Mouse (Mus musculus) heart, embryonic 13.5 days (tissue): ENCODE measurements around the gene Heca. TPM values are rescaled to one million over a fixed set of nuclear protein-coding genes. Genes with fewer than 3 reads are reported as not detected.
A peak's percentile ranks its signal among the peaks of the same experiment; 100 is the strongest.
"Not testable (repeated sequence)": the region's sequence is repeated elsewhere in the genome, so short reads cannot be mapped to it uniquely, and the experiment has no call there.

Experiments
- ATAC-seq: fragments of 200-750 bp; cut with Nextera tagmentation; 2 replicates; pipeline ENCODE4 v1.8.0; 2017; ENCODE audit warnings: moderate TSS enrichment; ENCODE audit not compliant: insufficient number of reproducible peaks, low FRiP score, low TSS enrichment; ENCODE audit errors: extremely low read depth
- H3K27ac ChIP-seq: fragments of 300-500 bp; sonication (generic); replicated peaks from 2 replicates; pipeline ENCODE4 v1.5.1; 2015; ENCODE audit warnings: moderate library complexity, mild to moderate bottlenecking, inconsistent platforms
- H3K27me3 ChIP-seq: fragments of 300-500 bp; sonication (generic); replicated peaks from 2 replicates; pipeline ENCODE4 v1.6.1; 2015; ENCODE audit warnings: mild to moderate bottlenecking, inconsistent platforms
- H3K36me3 ChIP-seq: fragments of 300-500 bp; sonication (generic); 2 replicates; pipeline ENCODE4 v1.6.1; 2015; ENCODE audit warnings: mild to moderate bottlenecking, inconsistent platforms
- H3K4me1 ChIP-seq: fragments of 300-500 bp; sonication (generic); 2 replicates; pipeline ENCODE4 v1.6.1; 2015; ENCODE audit warnings: inconsistent platforms
- H3K4me2 ChIP-seq: fragments of 300-500 bp; sonication (generic); 2 replicates; pipeline ENCODE4 v1.6.1; 2015; ENCODE audit warnings: inconsistent platforms, mild to moderate bottlenecking, moderate library complexity
- H3K4me3 ChIP-seq: fragments of 300-500 bp; sonication (generic); 2 replicates; pipeline ENCODE4 v1.5.1; 2015; ENCODE audit warnings: moderate library complexity, mild to moderate bottlenecking, inconsistent platforms
- H3K9ac ChIP-seq: fragments of 300-500 bp; sonication (generic); 2 replicates; pipeline ENCODE4 v1.6.1; 2015; ENCODE audit warnings: inconsistent platforms, mild to moderate bottlenecking, moderate library complexity
- H3K9me3 ChIP-seq: fragments of 300-500 bp; sonication (generic); 2 replicates; pipeline ENCODE4 v1.6.1; 2016; ENCODE audit warnings: inconsistent platforms
- WGBS: fragments of 180-500 bp; shearing (Covaris S2); methylation state at CpG from one replicate; pipeline ENCODE4 v1.1.7; 2015; ENCODE audit warnings: mixed read lengths; 5-methylcytosine and 5-hydroxymethylcytosine counted together
- polyA plus RNA-seq: library from polyadenylated mRNA; unstranded; fragments of >200 nt; fragmentation: Nextera tagmentation; extraction: Ambion mirVana; gene quantifications from 2 replicates; pipeline ENCODE4 v1.2.1, GENCODE M21; 2015

Gene Heca
- polyA plus RNA-seq, 1 experiment from 2014 or later: 3.5 TPM

DNA sequence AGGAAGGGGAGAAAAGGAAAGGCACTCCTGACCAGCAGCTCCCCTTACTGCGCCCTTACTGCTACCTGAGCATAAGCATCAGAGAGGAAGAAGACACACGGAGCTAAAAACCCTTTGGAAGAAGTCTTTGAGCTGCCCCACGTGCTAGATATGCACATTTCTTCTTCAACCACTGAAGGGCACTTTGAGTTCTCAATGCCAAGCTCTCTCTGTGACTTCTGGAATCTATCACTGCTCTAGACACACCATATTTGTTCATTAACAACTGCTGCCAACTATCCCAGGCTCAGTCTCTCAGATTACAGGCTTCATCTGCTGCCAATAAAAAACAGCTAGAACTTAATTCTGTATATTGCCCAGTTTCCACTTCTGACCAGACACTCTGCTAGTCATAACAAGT, 15.7 kb downstream of the Heca start:
- H3K36me3 ChIP-seq: no peaks in the 10 kb centered on the region
- no peak overlapping the region for H3K4me3 ChIP-seq
- no peak overlapping the region for H3K9ac ChIP-seq
- 0 out of 2 replicates have a peak overlapping the region, but pooled peaks have one; percentile 7 for H3K4me2 ChIP-seq
- no peaks in the 10 kb centered on the region for H3K9me3 ChIP-seq
- H3K4me1 ChIP-seq: peaks cover 50% of the 10 kb centered on the region
- no peaks in the 10 kb centered on the region for H3K27me3 ChIP-seq
- ATAC-seq: no peak
- H3K27ac ChIP-seq: peak overlapping the region; percentile 90
- WGBS: 54% methylated on average over 3 of the region's 3 CpGs

DNA sequence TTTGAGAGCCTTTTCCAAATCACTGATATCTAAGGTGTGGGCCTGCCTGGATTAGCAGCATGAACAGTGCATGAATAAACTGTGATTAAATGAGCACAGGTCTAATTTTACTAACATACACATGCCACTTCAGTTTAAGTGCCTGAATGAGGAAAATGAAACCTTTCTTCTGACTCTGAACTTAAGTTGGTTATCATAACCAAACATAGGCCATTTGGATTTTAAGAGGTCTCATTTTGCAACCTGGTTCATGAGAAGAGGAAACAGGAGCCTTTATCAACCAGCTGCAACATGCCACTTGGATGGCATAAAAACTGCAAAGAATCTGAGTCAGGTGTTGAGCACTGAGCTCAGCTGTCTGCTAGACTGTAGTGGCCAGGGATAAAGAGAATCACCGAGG, 16.7 kb downstream of the Heca start:
- peak overlapping the region; percentile 32 for H3K4me2 ChIP-seq
- no peaks in the 10 kb centered on the region for H3K27me3 ChIP-seq
- no peak overlapping the region for H3K4me3 ChIP-seq
- H3K9ac ChIP-seq: peak overlapping the region; percentile 21; the same call in 1 of the 2 replicates
- no peak for ATAC-seq
- 20% methylated on average over 1 of the region's 1 CpGs for WGBS
- H3K4me1 ChIP-seq: peaks cover 50% of the 10 kb centered on the region
- H3K27ac ChIP-seq: peak overlapping the region; percentile 90
- no peaks in the 10 kb centered on the region for H3K36me3 ChIP-seq
- no peaks in the 10 kb centered on the region for H3K9me3 ChIP-seq

DNA sequence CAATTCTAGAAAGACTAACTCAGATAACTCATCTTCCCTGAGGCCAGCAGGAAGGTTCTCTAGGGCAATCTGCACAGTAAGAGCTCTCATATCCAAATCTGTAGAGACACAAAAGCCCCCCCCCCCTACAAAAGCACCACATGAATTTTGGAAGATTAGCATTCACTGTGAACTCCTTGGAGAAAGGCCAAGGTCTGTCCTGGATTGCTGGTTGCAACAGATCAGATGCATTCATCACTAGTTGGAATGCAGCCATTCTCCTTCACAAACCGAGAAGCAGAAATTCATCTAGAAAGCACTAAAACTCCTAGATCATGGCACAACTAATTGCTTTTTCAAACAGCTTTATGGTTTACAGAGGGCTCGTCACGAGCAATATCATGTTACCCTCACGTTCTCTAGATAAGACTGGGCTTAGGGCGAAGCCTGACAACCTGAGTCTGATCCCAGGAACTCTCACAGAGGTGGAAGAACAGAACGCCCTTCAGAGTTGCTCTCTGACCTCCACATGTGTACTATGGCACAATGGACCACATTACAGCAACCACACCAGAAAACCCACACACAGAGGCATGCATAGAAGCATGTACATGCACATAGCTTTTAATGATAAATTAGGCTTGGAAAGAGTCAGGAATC, 17.3 kb downstream of the Heca start:
- Histone ChIP-seq H3K9me3 (no peaks in the 10 kb centered on the region), H3K27me3 (no peaks in the 10 kb centered on the region), H3K27ac (peak overlapping the region; percentile 90), H3K4me2 (peak overlapping the region; percentile 32), H3K4me1 (peaks cover 54% of the 10 kb centered on the region), H3K9ac (peak overlapping the region; percentile 21; the same call in 1 of the 2 replicates), H3K4me3 (no peak overlapping the region), H3K36me3 (no peaks in the 10 kb centered on the region)
- WGBS: 15% methylated on average over 6 of the region's 6 CpGs
- ATAC-seq: no peak

DNA sequence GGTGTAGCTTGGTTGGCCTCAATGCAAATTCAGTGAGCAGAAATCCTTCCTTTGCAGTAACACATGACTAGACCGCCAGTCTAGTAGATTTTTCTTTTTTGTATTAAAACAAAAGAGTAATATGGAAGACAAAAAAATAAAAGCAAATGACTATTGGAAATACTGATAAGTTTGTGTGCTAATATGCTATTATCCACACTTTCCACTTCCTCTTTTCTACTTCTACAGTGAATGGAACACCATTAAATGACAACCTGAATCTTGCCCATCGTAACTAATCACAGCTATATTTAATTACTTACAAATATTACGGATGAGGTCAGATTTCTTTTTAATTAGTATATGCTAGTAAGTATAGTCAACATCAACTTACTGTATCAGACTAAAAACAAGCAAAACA, 22.7 kb downstream of the Heca start:
- ATAC-seq: no peak
- 90% methylated on average over 3 of the region's 3 CpGs for WGBS
- H3K9ac ChIP-seq: no peak overlapping the region
- no peak overlapping the region for H3K27ac ChIP-seq
- H3K4me3 ChIP-seq: no peak overlapping the region
- H3K4me2 ChIP-seq: no peak overlapping the region
- H3K36me3 ChIP-seq: no peaks in the 10 kb centered on the region
- H3K4me1 ChIP-seq: peaks cover 43% of the 10 kb centered on the region
- H3K9me3 ChIP-seq: no peaks in the 10 kb centered on the region
- H3K27me3 ChIP-seq: no peaks in the 10 kb centered on the region

DNA sequence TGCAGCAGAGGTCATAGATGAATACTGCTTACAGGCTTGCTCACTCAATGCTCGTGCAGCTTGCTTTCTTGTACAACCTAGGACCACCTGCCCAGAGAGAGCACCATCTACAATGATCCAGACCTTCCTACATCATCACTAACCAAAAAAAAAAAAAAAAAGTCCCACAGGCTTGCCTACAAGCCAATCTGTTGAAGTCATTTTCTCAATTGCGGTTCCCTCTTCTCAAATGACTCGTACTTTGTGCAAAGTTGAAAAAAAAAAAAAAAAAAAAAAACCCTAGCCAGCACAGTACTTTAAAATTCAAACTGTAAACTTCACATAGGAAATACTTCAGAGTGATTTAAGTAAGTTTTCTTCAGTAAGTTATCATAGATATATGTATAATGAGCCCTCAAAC, 23.7 kb downstream of the Heca start:
- H3K9ac ChIP-seq: no peak overlapping the region
- H3K36me3 ChIP-seq: no peaks in the 10 kb centered on the region
- peaks cover 41% of the 10 kb centered on the region for H3K4me1 ChIP-seq
- H3K27me3 ChIP-seq: no peaks in the 10 kb centered on the region
- H3K4me3 ChIP-seq: no peak overlapping the region
- no peak overlapping the region for H3K27ac ChIP-seq
- no peak for ATAC-seq
- H3K4me2 ChIP-seq: no peak overlapping the region
- no peaks in the 10 kb centered on the region for H3K9me3 ChIP-seq
- 57% methylated on average over 3 of the region's 3 CpGs for WGBS

DNA sequence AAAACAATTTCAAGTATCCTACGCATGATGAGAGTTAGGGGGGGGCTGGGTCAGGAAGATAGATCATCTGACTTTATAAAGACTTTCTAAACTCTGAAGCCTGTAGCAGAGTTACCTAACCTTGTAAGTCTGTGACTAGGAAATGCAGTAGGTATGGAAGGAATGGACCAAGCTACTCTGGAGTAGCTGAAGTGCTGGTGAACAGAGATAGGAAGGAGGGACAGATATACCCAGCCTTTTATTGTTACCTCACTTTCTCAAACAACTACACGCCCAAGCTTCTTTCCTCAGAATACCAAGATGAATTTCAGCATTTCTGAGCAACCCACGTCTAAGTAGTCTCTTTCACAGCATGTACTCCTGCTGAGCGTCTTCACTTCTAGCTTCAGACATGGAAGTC, 26.5 kb downstream of the Heca start:
- no peak for ATAC-seq
- Histone ChIP-seq H3K27me3 (no peaks in the 10 kb centered on the region), H3K9me3 (no peaks in the 10 kb centered on the region), H3K27ac (no peak overlapping the region), H3K36me3 (no peaks in the 10 kb centered on the region), H3K4me3 (no peak overlapping the region), H3K4me2 (no peak overlapping the region), H3K9ac (no peak overlapping the region), H3K4me1 (peaks cover 34% of the 10 kb centered on the region)
- 84% methylated on average over 4 of the region's 4 CpGs for WGBS

DNA sequence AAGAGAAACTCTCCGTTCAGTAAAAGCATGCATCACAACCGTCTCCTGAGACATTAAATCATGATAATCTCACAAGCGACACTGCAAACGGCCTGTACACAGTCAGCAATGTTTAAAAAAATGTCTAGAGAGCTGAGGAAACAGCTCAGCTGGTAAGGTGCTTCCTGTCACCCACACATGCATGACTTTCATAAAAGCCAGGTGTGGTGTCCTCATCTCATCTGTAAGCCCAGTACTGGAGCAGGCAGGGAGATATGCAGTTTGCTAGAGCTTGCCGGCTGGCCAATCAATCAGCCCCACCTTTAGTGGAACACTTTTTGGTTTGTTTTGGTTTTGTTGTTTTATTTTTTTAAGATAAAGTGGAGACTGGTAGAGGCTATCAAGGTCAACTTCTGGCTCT, 27.9 kb downstream of the Heca start:
- H3K9ac ChIP-seq: no peak overlapping the region
- no peak overlapping the region for H3K27ac ChIP-seq
- ATAC-seq: no peak
- H3K27me3 ChIP-seq: no peaks in the 10 kb centered on the region
- peaks cover 10% of the 10 kb centered on the region for H3K36me3 ChIP-seq
- WGBS: 49% methylated on average over 5 of the region's 5 CpGs
- no peak overlapping the region for H3K4me3 ChIP-seq
- H3K4me1 ChIP-seq: peaks cover 28% of the 10 kb centered on the region
- no peak overlapping the region for H3K4me2 ChIP-seq
- H3K9me3 ChIP-seq: no peaks in the 10 kb centered on the region

DNA sequence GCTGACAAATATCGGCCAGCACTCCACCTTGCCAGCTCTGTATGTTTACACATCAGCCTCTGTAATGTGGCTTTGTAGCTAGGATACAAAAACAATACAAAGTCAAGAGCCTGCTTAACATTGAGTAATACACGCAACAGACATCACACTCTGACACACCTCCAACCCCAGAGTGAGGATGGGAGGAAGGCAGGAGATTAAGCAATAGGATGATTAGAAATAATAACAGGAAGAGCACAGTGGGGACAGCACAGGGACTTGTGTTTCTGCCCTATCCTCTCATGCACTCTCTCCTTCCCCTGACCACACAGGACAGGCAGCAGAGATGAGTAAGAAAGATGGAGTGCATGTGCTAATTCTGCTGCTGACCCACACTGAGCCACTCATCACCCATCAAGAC, 28.8 kb downstream of the Heca start:
- WGBS: 60% methylated on average over 2 of the region's 2 CpGs
- Histone ChIP-seq H3K9me3 (no peaks in the 10 kb centered on the region), H3K9ac (no peak overlapping the region), H3K36me3 (peaks cover 19% of the 10 kb centered on the region), H3K27ac (no peak overlapping the region), H3K4me1 (peaks cover 28% of the 10 kb centered on the region), H3K4me3 (no peak overlapping the region), H3K4me2 (no peak overlapping the region), H3K27me3 (no peaks in the 10 kb centered on the region)
- no peak for ATAC-seq

DNA sequence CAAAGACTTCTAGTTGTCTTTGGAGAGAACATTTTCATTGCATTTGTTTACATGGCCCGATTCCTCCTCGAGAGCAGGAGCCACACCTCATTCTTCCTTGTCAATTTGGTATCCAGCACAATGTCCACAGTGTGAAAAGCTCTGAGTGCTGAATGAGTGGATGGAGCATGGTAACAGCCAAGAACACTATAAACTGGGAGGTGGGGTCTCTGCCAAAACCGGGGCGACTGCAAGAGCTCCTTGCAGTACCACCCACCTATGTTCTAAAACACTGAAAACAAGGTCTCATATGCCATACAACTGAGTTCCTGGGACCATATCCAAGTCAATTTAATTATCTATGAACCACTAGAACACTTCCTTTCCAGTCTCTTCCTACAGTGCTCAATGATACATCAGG, 39.1 kb downstream of the Heca start:
- Histone ChIP-seq H3K9ac (no peak overlapping the region), H3K9me3 (peaks cover 10% of the 10 kb centered on the region; the same call in 1 of the 2 replicates), H3K4me1 (0 out of 2 replicates have a peak, but pooled peaks cover 6% of the 10 kb centered on the region), H3K4me3 (no peak overlapping the region), H3K27me3 (no peaks in the 10 kb centered on the region), H3K36me3 (peaks cover 62% of the 10 kb centered on the region), H3K27ac (no peak overlapping the region), H3K4me2 (no peak overlapping the region)
- ATAC-seq: no peak
- WGBS: 68% methylated on average over 4 of the region's 4 CpGs

DNA sequence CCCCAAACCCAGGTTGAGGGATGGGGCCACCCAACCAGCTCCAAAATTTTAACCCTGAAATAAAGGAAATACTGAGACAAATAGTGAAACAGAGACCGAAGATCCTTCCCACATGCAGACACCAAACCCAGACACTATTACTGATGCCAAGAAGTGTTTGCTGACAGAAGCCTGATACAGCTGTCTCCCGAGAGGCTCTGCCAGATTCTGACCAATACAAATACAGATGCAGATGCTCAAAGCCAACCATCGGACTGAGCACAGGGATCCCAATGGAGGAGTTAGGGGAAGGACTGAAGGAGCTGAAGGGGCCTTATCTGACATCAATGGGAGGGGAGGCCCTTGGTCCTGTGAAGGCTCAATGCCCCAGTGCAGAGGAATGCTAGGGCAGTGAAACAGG, 41.5 kb downstream of the Heca start:
- 47% methylated on average over 3 of the region's 3 CpGs for WGBS
- H3K36me3 ChIP-seq: peaks cover 67% of the 10 kb centered on the region

DNA sequence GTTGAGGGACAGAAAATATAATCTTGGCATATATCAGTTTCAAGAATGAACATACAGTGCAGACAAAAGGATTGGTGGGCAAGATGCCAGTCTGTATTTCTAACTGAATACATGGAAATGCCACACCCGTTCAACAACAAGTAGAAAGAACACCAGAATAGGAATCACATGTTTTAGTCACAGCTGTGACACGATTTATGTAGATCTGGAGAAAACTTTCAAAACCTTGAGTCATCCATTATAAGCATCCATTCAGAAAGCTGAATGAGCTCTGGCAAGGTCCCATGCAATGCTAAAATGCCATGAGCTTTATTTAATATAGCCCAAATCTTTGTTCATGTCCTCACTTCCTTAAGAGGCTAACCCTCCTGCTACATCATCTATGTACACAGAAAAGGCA, 44.4 kb downstream of the Heca start:
- ATAC-seq: no peak
- Histone ChIP-seq H3K36me3 (peaks cover 85% of the 10 kb centered on the region), H3K9ac (no peak overlapping the region), H3K4me2 (no peak overlapping the region), H3K4me1 (no peaks in the 10 kb centered on the region), H3K9me3 (peaks cover 10% of the 10 kb centered on the region; the same call in 1 of the 2 replicates), H3K27me3 (no peaks in the 10 kb centered on the region), H3K27ac (no peak overlapping the region), H3K4me3 (no peak overlapping the region)
- WGBS: 81% methylated on average over 2 of the region's 2 CpGs

More for the DNA sequence above, 41.5 kb downstream of the Heca start:
- not testable (repeated sequence) for H3K4me2 ChIP-seq, H3K9me3 ChIP-seq, H3K27ac ChIP-seq, H3K9ac ChIP-seq, H3K4me1 ChIP-seq, H3K4me3 ChIP-seq, ATAC-seq, H3K27me3 ChIP-seq

DNA sequence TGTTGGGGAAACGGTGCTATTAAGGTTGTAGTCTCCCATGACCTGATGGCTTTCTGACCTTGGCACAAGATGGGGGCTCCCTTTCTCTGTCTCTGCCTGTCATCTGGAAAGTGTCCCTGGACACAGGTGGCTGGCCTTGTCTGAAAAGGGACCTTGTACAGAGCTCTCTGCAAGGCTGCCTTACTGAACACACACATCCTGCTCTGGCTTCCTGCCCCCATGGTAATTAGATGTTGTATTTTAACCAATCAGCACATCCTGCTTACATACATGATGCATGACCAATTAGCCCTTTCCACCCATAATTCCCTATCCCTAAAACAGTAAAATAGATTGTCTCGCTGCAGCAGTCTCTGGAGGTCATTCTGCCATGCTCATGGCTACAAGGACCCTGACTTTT, 67.1 kb downstream of the Heca start:
- Histone ChIP-seq H3K4me2 (no peak overlapping the region), H3K9me3 (no peaks in the 10 kb centered on the region), H3K4me1 (peaks cover 4% of the 10 kb centered on the region; the same call in 1 of the 2 replicates), H3K27me3 (no peaks in the 10 kb centered on the region), H3K9ac (no peak overlapping the region), H3K27ac (no peak overlapping the region), H3K36me3 (no peaks in the 10 kb centered on the region), H3K4me3 (no peak overlapping the region)
- no peak; the same call in 1 of the 2 replicates for ATAC-seq
- WGBS: 71% methylated on average over 2 of the region's 2 CpGs
